Mouse (Mus musculus): ENCODE measurements around the gene Naaladl2.

GRCm38 (mm10) chr3:24905425-24905960 is 238.6 kb downstream of the Naaladl2 start:
- TF ChIP-seq CTCF (IDR thresholded peaks at IDR 0.05) (no peak), EP300 (IDR thresholded peaks at IDR 0.05) (no peak)
